Mouse (Mus musculus) Muller cell, postnatal 12 days (primary cell): ENCODE measurements around the gene Rnf166.

Experiments used
- DNase-seq: peaks from one replicate; pipeline ENCODE4 v3.0.0-alpha.2; 2015; ENCODE audit errors: inconsistent ontology term

The Rnf166 gene

DNA sequence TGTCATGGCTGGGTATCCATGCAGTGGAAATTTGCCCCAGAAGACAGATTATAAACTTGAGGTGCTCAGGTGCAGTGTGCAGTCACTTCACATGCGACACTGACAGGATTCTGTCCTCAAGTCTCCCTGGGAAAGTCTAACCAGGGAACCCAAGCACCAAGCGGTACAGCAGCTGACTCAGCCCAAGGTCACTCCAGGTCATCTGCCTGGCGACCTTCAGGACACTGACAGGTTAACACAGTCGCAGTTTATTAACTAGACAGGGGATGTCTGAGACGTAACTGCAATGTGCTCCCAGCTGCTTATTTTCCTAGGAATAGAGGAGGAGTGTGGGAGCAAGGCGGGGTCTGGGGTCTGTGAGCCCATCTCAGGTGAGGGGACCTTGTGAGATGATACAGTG, 6.5 kb downstream of the Rnf166 start:
- no peak for DNase-seq

DNA sequence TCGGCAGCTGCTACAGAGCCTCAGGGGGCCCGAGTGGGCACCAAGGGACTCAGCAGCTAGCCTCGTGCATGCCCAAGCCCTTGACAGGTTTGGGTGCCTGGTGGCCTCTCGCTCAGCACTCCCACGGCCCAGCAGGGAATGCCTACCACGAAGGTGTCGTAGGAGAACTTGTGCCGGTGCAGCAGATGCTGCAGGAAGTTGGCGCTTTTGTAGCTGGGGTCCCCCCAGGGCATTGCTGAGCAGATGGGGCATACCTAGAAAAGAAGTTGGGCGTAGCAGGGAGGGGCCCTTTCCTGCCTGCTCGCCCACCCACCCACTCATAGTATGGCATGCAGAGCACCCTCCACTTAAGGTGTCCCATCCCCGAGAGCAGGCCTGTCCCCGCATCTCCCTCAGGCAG, 8.0 kb downstream of the Rnf166 start:
- DNase-seq: no peak

DNA sequence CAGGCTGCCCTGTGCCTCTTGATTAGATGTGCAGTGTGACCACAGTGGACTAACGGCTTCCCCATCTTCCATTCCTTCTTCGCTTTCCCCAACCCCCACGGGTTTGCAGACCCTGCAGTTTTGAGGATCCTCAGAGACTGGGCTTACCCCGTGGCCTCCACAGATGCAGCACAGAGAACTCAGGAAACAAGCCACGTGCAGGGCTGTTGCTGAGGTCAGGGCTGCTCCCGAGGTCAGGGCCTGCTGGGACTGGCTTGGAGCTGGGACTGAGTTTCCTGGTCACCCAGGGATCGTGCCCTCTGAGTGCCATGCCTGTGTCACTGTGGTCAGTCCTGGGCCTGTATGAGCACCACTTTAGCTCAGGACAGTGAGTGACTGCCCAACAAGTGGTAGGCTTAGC, 10.9 kb downstream of the Rnf166 start:
- DNase-seq: no peak

DNA sequence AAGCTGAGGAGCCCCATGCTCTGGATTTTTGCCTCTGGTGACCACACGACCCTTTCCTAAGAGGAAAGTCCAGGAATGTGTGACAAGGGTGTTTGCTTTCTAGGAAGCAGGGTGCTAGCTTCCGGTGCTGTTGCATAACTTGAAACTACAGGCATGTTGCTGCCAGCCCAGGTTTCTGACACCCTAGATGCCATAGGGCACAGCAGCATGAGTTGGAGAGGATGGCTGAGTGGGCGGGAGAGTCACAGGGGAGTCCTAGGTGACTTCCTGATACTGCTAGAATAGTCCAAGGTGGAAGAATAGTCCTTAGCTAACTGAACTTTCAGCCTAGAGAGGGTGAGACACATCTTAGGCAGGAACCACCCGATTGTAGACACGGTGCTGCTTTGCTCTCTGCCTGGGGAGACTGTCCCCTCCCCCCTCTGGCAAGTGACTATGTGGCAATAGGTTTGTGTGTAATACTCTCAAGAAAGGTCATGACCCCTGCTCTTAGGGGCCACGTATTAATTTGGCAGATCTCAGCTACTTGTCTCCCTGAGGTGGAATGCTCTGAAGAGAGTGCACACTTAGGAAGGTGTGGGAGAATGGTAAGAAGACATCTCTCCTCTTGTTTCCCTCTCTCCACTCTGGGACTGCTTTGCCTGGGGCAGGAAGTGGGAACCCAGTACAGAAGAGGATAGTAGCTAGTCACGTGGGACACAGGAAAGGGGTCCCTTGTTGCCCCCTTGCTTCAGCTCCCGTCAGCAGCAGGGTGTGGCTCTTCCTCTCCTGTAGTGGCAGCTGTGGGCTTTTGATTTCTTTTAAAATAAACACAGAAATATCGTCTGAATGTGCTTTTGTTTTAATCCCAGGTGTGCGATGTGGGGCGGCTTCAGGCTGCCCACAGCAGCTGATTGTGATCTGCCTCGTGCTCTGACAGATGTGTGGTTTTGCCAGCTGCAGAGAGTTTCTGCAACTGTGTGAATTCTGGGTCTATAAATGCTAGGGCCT, 11.9 kb downstream of the Rnf166 start:
- no peak for DNase-seq

DNA sequence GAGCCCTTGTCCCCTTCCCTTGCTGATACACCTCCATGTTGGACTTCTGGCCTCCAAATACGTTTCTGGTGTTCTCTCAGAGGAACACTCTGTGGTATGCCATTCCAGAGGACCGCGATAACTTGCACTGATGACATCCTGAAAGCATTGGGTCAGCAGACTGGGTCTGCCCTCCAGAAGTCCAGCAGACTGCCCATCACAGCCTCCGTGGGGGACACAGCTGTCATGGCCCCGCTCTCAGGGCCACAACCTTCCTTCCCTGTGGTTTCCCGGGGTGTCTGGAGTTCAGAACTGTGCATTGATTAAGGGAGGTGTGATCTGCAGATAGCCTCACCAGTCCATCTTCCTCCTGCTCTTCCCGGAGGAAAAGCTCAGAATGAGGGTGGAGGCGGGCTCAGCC, 13.4 kb downstream of the Rnf166 start:
- no peak for DNase-seq

DNA sequence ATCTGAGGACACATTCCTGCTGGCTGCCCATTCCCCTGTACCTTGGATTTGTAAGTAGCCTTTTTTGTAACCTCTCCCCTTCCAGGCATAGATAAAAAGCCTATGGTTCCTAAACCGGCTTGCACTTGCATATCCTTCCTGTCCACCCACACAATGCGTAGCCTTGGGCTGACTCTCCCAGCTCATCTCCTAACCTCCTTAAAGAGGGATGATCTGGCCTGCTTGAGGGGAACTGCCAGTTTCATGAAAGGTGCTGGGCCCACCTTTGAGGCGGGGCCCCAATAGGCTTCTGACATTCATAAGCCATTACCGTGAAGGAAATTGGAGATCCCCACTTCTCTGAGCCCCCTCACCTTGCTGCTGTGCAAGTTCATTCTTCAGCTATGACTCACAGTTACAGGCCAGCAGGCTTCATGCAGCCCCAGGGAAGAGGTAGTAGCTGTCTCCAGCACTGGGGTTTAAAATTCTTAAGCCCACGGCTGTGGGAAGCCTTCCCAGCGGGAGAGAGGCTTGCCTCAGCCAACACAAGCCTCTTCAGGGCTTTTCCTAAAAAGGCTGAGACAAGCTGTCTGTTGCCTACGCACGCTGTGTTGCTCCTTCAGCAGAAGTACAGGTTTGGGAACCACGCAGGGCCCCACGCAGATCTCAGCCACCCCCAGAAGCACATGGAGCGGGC, 14.3 kb downstream of the Rnf166 start:
- DNase-seq: peak; percentile 84

DNA sequence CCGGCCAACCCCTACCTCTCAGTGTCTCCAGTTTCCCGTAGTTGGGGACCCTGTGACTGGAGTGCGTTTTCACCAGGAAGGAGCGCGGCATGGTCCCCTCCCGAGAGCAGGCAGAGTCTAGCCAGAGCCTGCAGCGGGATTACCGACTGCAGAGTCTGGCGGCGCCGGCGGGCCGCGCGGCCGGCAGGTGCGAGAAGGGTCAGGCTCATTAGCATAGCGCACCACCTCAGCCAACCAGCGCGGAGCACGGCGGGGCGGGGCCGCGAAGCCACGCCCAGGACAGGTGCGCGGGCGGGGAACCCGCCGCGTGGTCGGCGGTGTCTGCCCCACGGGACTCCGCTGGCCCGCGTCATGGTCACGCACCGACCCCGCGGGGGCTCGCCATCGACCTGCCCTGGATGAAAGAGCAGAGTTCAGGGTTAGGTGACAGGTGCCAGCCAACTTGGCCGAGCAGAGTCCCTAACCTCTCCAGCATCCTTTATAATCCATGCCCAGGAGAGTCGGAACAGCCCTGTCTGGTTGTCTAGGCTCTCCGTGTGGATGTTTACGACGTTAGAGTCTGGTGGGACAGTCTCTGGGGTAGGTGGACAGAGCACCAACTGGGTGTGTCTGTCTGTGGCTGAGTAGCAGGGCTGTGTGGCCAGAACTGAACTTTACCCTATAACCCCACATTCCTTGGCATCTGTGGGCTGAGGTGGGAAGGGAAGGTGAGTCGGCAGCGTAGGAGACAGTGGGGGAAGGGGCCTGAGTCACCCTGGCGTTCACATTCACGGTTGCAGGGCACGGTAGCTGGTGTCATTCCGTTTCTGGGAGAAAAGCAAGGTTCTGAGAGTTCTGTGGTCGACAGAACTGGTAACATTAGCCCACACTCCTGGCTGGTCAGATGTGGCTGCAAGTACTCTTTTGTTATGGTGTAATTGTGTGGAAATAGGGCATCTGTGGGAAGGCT, 15.1 kb downstream of the Rnf166 start, which contains the start of gene Snai3:
Gene Snai3, minus strand, starts transcription at position 210 of the 949 bp plus-strand sequence.
- DNase-seq: peak; percentile 74

DNA sequence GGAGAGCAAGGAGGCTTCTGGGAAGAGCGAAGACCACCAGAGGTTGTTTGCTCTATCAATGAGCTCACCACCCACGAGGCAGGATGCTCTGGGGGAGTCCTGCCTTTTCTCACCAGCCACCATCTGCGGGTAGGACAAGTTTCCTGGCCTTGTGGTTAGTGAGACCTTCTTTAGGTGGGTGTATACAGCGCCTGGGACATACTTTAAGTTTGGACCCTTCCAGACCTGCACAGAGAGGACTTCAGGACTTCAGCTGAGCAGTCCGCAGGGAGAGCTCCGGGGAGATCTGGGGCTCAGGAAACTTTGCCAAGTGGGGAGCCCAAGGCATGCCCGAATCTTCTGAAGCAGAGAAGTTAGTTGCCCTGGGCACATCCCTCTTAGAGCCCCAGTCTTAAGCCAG, 15.9 kb downstream of the Rnf166 start:
- DNase-seq: no peak

DNA sequence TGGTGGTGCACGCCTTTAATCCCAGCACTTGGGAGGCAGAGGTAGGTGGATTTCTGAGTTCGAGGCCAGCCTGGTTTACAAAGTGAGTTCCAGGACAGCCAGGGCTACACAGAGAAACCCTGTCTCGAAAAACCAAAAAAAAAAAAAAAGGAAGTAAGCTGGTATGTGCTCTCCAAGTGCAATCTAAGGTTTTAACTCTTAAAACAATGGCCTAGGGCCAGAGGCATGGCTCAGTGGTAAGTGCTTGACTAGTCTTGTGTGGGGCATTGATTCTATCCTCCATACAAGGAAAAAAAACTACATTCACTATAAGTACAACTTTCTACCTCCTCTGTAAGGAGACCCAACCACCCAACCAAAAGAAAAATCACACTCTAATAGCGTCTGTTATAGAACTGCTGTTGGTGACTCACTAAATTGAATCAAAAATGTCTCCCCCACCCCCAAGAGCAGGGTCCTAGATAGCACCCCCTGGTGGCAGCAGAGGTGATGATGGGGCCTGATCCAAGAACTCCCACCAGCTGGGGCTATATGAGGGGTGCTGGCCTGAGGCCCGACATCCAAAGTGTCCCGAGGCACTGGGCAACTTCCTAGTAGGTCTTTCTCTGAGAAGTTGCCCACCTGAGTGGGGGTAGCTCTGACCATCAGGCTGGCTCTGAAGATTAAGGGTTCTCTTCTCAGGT, 16.5 kb downstream of the Rnf166 start:
- no peak for DNase-seq

DNA sequence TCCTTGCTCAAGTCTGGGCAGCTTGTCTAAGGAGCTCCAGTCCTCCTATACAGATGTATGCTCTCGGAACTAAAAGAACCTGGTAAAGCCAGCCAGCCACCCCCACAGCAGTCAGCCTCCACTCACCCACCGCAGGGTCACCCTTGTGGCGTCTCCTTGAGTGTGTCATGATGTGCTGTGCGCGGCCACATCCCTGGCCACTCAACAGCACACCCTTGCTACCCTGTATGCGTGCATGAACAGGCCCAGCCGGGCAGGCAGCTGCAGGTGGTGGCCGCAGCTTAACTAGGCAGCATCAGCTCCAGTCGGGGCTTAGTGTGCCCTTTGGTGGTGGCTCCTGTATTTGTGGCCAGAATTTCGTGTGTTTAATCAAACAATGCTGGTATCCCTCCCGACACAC, 18.7 kb downstream of the Rnf166 start:
- DNase-seq: no peak

DNA sequence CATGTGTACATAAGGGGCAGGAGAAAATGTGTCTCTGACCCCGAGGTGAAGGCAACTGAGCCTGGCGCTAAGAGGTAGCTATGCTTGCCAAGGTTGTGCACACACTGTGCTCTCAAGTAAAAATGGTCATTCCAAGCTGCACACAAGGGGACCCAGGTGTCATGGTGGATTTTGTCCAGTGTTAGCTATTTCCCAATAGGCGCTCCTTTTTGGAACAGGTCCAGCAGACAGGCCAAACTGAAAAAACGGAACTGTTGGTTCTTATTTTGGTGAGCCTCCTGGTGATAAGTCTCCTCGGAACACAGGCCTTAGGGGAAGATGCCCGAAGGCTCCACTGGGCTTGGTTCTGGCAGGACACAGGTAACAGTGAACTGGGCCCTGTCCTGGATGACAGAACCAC, 21.5 kb downstream of the Rnf166 start:
- DNase-seq: no peak

DNA sequence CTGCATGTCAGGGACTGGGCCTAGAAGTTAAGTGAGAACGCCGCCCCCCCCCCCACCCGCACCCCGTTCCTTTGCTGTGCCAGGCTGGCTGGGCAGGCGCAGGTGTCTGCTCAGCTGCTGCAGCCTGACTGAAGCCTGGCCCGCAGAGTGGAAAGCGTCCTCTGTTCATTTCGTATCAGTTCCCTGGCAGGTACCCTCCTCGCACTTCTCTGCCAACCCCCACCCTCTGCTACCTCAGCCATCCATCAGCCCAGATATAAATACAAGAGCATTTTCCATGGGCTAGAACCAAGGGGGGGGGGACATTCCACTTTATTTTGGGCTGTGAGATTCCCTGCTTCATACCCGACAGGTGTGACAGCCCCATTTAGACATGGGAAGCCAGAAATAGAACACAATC, 23.7 kb downstream of the Rnf166 start:
- no peak for DNase-seq

DNA sequence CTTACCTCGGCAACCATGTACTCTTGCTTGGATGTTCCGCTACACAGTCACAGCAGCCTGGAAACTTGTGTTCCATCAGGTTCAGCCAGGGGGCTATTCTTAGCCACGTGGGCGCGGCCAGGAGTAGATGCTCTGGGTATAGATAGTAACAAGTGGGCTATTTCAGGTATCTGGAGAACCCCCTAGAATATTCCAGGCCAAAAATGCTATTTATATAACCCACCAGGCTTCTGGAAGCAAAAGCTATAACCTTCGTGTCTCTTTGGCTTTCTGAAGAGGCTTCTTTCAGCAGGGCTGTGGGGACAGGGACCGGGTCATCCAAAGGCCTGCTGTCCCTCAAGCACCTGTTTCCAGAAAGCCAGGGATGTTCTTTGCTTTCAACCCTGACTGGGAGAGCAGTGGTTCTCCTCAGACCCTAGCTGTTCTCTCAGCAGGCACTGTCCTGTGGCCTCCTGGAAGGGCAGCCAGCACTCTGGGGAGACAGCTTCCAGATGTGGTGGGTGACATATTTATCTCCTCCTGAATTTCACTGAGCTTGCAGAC, 24.6 kb downstream of the Rnf166 start:
- no peak for DNase-seq

DNA sequence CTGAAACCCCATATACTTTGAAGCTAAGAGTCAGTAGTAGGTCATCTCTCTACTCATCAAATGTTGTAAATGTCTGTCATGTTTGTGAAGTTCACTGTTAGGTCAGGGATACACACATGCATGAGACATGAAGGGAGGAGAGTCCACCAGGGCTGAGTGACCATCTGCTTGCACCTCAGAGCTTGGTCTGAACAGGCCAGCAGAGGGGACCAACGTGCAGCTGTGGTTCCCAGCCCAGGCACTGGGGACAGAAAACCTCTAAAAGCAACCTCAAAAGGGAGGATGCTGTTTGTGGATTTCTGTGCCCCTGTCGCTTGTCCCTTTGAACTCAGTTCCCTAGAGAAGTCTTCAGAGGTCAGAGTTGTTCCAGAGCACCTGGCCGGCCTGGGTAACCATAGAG, 30.7 kb downstream of the Rnf166 start:
- DNase-seq: peak; percentile 22

DNA sequence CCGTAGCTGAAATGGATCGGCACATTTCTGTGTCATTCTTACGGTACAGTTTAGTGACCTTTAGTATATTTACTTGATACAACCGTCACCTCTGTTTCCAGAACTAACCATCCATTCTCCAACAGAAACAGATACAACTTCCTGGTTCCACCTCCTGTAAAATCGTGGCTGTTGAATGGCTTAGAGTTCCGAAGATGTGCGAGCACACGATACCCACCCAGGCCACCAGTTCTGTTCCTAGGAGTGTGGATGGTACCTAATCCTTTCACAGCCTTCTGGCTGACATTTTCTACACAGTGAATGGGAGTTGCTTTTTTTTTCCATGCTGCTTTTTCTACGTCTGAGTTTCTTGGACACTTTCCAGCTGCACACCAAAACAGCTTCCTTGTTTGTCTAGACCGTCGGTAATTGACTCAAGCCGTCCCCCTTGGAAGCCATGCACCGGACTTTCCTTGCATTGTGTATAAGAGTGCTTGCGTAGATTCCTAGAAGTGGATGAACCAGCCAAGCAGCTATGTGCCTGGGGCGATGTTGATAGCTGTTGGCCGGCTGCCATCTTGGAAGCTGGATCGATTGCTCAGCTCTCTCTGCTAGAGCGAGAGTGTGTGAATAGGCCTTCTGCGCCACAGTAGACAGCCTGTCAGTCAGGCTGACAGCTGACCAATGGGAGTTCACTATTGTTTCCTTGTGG, 31.7 kb downstream of the Rnf166 start:
- peak; percentile 93 for DNase-seq

DNA sequence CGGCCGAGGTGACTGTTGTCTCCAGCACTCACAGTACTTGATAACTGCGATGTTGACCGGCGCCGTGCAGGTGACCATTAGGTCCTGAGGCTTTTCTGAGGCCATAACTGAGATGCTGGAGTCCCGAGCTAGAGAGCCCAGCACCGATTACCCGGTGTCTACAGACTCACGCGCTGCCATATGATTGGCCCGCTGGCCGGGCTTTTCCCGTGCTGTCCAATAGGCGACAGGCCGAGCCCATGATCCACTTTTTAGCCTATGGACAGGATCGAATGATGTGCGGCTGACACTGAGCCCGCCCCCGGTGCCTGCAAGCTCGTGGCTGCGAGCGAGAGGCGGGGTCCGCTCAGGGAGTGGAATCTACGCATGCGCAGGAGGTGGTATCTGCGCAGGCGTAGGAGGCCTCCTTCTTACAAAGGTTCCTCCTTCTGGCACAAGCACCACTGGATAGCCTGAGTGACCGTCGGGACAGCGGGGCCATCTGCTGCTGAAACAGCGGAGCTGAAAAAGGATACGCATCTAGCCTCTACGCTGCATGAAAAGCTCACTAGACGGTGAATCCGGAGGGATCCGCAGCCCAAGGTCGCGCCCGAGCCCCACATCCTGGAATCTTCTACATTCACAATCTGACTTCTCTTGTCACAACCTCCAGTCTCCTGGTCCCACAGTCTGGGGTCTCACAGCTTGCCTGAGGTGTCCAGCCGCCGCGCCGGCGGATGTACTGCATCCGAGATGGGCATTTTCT, 32.4 kb downstream of the Rnf166 start, which contains the start of gene Mvd:
Gene Mvd, minus strand, starts transcription at position 161 of the 745 bp plus-strand sequence.
- DNase-seq: peak; percentile 99

DNA sequence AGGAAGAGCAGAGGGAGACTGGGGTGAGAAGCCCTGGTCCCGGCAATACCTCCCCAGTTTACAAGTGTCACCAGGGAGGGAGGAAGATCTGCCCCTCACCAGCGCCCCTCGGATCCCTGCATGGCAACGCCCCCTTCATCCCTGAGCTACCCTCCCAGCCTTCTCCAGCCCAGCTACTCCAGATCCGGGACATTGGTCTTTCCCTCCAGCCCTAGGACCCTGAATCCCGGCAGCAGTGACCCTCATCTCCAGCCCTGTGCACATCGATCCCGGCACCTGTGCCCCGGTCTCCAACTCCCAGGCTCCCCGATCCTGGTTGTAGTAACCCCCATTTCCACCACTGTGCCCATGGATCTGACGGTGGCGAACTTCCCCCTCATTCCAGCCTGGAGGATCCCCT, 33.1 kb downstream of the Rnf166 start:
- DNase-seq: no peak

DNA sequence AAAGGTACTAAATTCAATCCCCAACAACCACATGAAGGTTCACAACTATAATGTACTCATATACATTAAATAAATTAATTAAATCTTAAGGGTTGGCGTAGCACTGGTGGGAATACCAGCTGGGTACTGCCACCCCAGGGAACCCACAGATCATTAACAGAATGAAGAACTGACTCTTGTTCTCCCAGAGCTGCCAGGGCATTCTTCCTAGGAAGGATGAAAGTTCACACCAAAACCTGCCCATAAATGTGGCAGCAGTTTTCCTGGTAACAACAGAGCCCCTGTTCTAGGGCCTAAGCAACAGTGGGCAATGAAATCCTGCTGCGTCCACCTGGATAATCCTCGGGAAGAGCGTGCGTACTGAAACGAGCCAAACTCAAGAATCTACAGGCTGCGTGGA, 33.5 kb downstream of the Rnf166 start:
- no peak for DNase-seq

DNA sequence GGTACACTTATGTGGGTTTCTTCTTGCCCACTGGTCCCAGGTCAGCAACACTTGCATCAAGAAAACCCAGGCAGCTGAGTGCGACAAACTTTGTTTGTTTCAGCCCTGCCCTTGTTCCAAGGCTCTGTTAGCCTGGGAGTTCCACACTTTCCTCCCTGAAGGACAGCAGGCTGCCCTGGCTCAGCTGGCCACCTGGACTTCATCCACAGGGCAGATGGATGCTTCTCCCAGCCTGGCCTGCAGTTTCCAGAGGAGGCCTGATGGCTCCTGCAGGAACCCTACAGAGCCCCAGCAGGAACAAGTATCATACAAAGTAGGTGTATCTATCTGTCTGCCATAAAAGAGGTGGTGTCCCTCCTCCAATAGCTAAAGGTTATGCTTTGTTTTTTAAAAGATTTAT, 34.5 kb downstream of the Rnf166 start:
- no peak for DNase-seq

DNA sequence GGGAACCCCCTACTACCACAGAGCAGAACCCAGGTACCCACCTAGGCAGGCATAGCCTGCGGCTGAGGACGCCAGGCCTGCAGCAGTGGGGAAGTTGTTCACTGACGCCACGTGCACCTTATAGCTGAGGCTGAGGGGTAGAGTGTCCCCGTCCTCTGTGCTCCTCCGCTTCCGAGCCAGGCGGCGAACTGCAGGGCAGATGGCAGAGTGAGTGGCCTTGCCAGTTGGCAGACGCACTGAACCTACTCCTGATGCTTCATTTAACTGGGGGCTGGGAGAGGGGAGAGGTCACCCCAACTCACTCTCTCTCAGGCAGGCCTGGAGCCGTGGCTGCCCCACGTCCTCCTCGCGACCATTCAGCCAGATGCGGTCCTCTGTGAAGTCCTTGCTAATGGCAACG, 36.5 kb downstream of the Rnf166 start:
- no peak for DNase-seq
